Mouse (Mus musculus) embryo, embryonic 9.5 days (tissue): Measurements from ENCODE around the gene Thsd4.
A peak's percentile ranks its signal among the peaks of the same experiment; 100 is the strongest.

Source experiments
- DNase-seq: peaks from one replicate; pipeline ENCODE4 v3.0.0-alpha.2; 2017; ENCODE audit errors: extremely low spot score

Gene Thsd4

DNA sequence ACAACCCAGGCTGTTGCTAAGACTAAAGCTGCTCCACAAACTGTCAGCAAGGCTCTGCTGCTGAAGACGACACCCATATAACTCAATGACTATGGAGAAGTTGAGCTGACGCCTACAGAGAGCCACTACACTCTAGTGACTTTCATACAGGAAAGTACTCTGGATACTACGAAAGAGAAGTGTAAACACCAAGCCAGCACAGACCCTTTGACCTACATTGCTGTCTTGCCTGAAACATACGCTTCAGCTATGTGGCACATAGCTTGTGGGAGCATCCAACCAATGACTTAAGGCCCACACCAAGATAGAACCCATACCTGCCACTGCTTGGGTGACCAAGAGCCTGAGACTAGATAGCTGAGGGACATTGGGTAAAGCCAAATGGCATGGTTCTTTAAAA lies 141.3 kb downstream of the Thsd4 start:
- DNase-seq: no peak

DNA sequence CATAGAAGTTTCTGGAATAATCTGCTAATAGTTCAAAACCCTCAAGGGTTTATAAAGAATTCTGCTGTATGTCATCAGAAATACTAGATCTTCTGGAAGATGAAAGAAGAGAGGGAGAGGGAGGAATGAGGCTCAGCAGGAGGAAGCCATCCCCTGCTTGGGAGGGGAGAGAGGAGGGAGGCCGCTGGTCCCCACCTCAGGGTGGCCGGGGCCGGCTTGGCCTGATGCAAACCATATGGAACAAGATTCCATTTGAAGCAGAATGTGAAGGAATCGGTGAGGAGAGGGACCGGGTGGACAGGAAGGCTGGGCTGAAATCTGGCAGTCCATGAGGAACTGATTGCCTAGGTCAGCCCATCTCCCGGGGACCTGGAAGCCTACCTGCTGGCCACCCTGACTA lies 143.6 kb downstream of the Thsd4 start:
- DNase-seq: no peak

DNA sequence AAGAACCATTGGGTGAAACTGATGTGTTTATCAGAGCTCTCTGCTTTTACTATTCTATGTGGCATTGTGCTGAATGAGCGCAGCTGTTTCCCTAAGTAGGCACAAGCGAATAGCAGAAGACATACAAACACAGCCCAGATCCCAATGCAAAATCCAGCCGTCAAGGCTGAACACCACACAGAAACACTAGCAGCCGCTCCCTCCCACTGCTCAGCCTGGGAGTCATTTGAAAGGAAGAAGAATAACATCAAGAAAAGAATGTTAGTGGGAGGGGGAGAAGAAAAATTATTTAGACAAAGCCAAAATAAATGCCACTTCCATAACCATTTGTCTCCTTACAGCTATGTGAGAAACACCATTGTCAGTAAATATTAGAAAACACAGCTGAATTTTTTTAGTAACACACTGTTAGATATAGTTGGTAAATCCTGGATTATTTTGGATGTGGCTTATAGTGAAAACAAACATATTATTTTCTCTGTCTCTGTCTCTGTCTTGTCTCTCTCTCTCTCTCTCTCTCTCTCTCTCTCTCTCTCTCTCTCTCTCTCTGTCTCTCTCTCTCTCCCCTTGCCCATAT lies 148.6 kb downstream of the Thsd4 start:
- no peak for DNase-seq

DNA sequence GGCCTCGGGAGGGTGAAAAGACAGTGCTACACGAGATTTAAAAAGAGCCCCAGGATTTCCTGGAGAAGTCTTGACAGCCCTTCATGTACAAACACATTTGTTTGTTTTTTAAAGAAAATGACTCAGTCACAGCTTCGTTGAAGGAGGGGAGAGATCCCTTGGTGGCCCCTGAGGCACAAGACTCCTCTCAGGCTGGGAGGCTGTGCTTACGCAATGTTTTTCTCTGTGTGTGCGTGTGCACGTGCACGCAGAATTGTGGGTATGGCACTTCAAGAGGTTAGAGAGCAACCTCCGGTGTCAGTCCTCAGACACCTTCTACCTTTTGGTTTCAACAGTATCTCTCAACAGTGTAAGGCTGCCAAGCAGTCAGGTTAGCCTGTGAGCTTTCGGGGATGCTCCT lies 153.3 kb downstream of the Thsd4 start:
- DNase-seq: no peak

DNA sequence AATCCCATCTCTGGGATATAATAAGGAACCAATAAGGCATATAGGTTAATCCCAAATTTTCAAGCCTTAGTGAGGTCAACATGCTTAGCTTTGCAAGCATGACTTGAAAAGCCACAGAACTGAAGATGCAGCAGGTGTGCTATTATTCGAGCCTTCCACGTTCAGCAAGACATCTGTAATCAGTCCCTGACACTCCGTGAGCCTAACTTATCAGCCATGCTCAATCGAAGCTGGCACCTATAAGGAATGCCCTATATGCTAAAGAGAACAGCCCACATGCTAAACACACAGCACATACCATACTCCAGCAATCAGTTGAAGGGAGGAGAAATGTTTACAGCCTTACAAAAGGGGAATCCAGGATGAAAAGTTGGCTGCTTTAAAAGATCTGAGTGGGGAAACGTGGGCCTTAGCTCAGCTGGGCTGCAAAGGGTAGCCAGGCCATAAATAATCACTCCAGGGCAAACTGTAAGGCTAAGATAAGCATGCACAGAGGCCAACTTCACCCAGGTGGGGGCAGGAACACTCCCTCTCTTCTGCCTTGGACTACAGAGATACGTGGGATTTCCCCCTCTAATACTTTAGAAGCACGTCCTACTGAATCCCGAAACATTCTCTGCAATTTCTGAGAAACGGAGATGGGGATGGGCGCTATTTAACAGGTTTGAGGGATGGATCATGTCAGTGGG lies 154.1 kb downstream of the Thsd4 start:
- DNase-seq: no peak

DNA sequence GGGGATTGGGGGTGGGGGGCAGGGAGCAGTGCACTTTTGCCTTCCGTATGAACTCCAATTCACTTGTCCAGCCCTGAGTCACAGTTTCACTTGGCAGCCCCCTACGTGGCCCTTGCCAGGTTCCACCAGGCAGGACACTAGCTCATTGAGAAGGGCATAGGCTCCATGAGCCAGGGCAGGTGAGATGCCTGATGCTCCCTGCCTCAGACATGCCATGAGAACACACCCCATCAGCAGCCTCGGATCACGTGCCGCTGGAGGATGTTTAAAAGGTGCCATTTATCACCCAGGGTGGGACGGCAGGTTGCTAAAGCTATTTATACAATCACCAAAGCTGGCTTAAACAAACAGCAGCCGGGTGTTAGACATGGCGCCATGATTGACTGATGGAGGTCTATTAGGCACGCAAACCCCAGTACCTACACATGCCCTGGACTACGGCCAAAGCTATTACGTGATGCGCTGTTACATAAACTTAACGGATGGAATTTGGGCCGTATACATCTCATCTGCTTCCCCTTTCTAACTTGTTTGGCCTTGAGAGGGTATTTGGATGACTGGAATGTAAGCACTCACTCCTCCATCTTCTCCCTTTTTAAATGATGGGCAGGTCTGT lies 157.6 kb downstream of the Thsd4 start:
- no peak for DNase-seq

DNA sequence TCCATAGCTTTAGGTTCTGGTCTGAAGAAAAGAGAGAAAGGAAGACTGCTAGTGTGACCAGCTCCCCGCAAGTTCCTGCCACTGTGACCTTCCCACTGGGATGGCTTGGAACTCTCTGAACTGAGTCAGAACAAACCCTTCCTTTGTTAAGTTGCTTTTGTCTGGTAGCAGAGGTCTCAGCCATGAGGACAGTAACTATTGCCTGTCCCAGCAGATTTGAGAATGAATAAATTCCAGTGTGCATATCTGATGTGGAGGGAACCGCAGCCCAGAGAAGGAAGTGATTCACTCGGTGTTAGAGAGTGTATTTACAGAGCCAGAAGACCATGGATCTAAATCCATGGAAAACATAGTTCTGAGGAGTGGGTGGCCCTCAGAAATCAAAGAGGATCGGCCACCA lies 169.5 kb downstream of the Thsd4 start:
- DNase-seq: no peak

DNA sequence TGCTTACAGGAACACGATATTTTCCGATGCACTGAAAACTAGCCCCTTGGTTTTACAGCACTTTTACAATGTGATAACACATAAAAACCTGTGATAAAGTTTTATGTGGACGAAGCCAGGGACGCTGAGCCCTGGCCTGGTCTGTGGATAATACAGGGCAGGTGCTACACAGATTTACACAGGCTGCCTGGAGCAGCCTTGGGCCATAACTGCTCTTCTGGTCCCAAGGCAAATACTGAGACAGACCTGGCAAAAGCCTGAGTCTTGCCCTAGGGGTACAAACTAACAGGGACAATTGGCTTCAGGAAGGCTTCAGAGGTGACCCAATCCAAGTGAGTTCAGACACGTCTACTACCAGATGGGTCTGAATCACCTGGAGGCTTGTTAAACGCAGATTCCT lies 170.7 kb downstream of the Thsd4 start:
- no peak for DNase-seq

DNA sequence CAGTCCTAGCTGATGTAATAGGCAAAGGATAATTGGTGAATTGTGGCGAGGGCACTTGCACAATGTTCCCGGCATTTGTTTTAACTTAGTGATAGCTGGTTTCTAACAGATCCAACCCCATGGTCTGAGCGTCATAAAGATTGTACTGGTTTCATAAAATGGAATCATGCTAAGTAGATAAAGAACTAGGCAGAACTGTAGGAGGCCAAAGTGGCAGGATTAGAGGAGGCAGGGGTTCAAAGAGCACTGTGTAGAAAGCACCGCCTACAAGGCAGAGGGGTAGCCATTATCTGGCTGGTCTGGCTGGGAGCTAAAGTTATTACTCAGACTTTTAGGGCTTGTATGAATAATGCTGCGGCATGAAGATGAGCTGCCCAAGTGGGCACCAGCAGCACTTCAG lies 185.7 kb downstream of the Thsd4 start:
- DNase-seq: no peak

DNA sequence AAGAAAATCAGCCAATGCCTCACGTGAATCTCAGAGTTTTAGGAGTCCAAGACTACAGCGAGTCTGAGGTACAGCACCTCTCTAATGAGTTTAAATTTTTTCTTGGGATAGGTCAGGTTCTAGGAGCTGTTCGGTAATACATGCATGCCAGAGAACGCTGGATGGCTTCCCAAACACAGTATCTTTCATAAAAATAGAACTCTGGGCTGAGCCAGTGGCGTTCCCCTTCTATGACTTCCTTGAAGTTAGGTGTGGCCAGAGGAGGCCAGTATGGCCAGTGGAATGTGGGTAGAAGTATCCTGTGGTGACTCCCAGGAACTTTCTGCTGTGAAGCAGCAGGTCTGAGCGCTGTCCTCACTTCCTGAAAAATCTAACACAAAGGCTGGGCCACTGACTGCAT lies 186.4 kb downstream of the Thsd4 start:
- no peak for DNase-seq

DNA sequence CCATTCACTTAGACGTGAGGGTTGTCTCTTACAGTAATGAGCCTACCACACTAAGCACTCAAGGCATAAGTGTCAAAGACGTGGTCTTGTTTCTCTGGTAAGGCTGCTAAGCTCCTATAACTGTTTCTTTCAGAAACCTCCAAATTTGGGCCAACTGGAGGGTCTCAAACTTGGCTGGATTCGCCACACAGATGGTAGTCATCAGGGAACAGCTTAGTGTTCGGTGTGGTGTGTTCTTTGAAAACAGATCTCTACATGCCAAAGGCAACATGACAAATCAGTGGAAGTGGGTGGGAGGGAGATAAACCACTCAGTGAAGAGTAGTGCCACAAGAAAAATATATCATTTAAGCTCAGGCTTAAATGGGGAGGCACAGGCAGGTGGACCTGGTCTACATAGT lies 191.9 kb downstream of the Thsd4 start:
- DNase-seq: no peak

DNA sequence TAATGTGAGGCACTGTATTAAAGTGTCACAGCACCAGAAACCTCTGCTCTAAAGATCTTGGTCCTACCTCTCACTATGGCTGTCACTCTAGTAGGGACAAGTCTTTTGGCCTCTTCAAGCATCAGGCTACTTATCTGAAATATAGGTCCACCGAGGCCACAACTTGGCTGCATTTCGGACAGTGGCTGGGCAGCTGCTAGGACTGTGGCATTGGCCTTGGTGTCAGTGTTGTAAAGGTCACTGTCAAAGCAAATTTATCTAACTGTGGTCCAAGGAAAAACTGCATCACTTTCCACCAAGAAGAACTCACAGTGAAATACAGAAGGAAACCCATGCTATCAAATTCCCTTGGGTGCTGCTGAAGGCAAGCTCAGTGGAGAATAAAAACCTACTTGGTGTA lies 197.1 kb downstream of the Thsd4 start:
- DNase-seq: no peak

DNA sequence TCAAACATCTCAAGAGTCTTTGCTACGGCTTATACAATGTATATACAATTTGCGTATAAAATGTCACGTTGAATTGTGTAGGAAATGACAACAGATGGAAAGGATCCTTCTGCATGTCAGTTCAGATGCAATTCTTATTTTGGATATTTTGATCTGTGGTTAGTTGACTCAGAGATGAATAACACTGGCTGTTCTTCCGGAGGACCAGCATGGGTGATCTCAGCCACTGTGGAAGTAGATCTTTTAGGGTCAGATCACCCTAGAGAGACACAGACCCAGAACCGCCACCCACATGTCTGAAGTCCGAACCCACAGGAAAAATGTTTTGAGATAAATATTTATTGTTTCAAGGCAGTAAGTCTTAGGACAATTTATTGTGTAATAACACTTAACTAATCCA lies 198.4 kb downstream of the Thsd4 start:
- no peak for DNase-seq

DNA sequence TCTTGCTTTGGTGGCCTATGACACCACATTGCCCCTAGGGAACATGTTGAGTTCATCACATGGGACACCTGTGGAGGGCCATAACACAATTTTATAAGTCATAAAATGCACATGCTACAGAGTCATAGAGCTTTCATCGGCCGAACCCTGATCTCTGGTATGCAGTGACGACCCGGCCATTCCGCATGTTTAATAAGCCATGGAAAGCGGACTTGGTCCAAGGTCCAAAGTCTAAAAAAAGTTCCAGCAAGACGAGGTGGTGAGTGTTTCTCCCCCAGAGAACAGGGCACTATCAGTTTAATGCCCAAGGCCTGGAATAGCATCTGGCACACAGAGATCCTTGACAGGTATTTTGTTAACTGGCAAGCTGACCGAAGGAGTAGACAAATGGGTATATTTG lies 204.6 kb downstream of the Thsd4 start:
- no peak for DNase-seq

DNA sequence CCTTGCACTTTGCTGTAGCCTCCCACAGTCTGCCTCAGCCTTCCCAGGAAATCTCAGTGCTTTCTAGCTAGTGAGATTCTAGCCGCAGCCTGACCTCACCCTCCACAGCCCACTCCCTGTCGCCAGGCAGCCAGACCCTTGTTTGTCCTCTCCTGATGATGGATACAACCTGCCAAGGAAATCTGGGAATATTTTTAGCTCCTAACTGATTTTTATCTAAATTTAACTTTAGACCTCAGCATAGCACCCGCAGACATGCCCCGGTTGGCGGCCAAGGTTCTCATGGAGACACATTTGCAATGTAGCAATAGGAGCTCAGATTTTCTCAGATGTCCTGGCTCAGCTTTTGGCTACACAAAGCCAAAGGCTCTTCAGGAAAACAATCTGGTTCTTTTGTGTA lies 205.3 kb downstream of the Thsd4 start:
- no peak for DNase-seq

DNA sequence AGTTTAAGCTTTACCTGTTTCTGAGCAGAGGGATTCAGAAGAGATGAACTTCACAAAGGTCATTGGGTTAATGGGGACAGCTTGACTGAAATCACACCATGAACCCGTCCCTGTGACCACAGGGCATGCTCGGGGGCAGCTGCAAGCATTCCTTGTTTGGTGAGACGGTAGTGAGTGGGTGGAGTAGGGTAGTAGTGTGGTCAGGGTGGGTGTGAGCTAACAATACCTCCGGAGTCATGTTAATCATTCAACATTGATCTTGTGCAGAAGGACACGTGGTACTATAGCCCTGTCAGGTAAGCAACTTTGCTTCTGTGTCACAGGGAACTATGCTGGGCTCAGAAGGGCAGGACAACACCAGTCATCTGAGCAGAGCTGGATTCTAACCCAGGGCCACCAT lies 206.3 kb downstream of the Thsd4 start:
- no peak for DNase-seq

DNA sequence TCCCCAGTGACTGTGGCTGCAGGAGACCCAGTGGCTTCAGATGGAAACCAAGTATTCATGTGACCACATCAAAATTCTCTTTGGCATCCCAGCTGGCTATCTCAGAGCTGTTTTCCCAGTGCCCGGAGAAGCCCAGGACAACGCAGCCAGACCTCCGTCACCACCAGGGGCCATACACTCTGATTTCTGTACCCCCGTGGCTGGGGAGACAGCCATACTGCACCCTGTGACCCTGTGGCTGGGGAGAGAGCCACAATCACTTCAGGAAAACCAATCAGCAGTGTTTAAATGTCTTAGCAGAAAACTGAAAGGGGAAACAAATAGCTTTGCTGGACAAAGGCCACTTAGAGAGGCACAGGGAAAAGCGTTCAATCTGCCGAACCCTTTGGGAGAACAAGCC lies 208.2 kb downstream of the Thsd4 start:
- DNase-seq: no peak

DNA sequence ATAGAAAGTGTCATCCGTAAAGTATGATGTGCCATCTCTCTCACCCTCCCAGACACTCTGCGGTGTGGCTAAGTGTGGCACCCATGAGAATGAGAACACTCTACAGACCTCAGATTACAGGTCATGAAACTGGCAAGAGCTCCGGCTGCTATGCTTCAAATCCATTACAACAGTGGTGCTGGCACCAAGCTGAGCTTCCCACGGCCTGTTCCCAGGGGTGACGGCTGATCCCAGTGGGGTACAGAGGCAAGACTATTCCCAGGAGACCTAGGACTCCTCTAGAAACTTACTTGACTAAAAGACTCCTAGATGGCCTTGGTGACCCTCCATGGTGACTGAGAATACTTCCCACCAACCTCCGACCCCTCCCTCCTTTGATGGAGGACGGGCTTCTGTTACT lies 209.2 kb downstream of the Thsd4 start:
- DNase-seq: no peak

DNA sequence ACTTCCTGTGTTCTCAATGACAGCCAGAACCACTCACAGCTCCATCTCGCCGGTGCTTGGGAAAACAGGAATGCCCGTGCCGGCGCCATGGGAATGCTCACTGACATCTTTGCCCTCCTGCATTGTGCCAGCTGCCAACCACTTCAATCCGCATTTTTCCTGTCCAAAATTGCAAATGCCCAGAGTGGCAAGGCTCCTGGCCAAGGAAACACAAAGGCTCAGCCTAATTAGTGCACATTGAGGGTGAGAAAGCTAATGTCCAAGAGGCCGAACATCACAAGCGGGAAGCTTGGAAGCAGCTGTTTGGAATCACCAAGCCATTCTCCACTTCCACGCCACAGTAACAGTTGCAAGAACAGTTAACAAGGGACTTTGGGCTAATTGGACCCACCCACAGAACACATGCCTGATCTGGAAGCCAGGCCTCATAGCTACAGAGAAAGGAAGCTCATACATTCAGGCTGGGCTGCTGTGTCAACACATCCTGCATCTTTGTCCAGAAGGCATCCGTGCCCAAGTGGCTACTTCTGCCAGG lies 210.2 kb downstream of the Thsd4 start:
- DNase-seq: no peak

DNA sequence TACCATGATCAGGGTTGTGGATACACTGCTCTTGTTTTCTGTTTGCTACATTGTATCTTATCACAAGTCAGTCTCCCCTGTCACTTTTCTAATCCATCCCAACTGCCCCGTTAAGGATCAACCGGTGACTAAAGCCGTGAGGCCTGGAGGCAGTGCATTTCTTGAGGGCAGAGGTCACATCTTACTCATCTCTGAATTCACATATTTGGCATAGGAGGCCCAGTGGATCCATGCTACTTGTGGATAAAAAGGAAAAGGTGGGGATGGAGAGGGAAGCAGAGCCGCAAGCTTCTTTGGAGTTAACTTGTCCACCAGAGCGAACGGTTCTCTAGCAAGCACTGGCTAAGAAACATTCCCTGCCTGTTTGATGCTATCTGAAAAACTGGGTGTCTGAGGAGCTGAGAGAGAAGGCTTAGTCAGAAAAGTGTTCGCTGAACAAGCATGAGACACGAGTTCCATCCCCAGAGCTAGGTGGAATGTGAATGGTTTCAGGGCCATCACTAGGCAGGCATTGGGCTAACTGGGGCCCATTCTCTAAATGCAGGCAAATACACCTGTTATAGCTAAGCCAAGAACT lies 211.0 kb downstream of the Thsd4 start:
- no peak for DNase-seq

DNA sequence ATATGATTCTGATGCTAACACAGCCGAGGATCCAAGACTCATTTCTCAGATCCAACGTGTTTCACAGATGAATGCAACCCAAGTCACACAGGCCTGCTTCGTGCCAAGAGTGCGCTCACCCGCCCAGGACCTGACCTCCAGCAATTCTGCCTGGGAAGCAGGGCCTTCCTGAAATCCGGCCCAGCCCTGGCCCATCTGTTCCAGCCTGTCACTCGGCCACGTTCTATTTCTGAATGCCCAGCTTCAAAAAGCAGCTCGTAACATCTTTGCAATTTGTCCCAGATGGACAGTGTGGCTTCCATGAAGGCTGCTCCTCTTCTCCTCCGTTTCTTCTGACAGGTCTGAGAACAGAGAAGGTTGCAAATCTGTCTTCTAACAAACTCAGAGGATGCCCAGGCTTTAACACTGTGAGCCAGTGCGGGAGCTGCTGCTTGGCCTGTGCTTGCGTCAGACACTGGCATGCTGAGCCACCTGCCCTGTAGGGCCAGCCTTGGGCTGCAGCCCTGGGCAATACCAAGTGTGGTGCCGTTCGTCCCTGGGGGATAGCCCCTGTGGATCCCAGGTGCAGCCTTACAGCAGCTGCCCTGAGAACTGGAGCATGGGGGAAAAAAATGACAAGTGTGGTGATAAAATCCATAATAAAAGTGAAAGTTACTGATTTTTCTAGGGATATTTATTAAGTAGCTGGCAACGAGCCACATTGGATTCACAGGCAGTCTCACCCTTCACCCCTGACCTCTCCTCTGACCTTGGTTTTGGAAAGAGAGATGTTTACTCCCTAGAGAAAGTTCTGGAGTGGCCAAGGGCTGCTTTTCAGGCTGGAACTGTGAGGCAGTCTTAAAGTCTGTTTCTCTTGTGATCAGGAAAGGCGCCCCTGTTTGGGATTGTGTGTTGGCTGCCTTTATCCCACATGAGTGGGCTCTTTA lies 211.8 kb downstream of the Thsd4 start:
- DNase-seq: no peak

DNA sequence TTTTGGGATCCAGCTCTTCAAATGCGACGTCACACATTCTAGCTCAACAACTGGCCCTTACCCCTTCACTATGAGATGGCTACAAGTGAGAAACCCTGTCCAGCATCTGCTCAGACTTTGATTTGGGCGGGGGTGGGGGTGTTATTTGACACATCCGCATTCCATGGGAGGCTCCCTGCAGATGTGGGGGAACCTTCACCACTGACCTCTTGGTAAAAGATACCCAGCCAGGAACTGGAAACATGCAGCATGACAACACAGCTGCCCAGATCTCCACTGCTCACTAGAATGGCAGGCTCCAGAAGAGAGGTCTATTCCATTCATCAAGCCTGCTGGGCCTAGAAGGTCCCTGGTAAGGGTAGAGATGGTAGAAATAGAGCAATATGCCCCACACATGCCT lies 213.7 kb downstream of the Thsd4 start:
- DNase-seq: peak; percentile 23
